Mouse (Mus musculus) lung, embryonic 16.5 days (tissue): ENCODE measurements around the gene Mtcl1. TPM values are rescaled to one million over a fixed set of nuclear protein-coding genes. Genes with fewer than 3 reads are reported as not detected.

Experiments
- ATAC-seq: fragments of 200-750 bp; cut with Nextera tagmentation; 2 replicates; pipeline ENCODE4 v1.8.0; 2017; ENCODE audit warnings: low read depth, mild to moderate bottlenecking, moderate library complexity
- H3K27ac ChIP-seq: fragments of 300-500 bp; sonication (generic); 2 replicates; pipeline ENCODE4 v1.5.1; 2014; ENCODE audit warnings: mild to moderate bottlenecking, control low read depth, low read length
- H3K27me3 ChIP-seq: fragments of 300-500 bp; sonication (generic); 2 replicates; pipeline ENCODE4 v1.6.1; 2014; ENCODE audit warnings: low read depth, low read length, mixed read lengths; ENCODE audit not compliant: control insufficient read depth, insufficient read depth
- H3K36me3 ChIP-seq: fragments of 300-500 bp; sonication (generic); 2 replicates; pipeline ENCODE4 v1.6.1; 2014; ENCODE audit warnings: low read length; ENCODE audit not compliant: control insufficient read depth, insufficient read depth
- H3K4me1 ChIP-seq: fragments of 300-500 bp; sonication (generic); replicated peaks from 2 replicates; pipeline ENCODE4 v1.6.1; 2014; ENCODE audit warnings: low read length, mixed read lengths; ENCODE audit not compliant: control insufficient read depth, insufficient read depth
- H3K4me2 ChIP-seq: fragments of 300-500 bp; sonication (generic); 2 replicates; pipeline ENCODE4 v1.6.1; 2014; ENCODE audit warnings: low read depth, low read length, control low read depth
- H3K4me3 ChIP-seq: fragments of 300-500 bp; sonication (generic); 2 replicates; pipeline ENCODE4 v1.5.1; 2014; ENCODE audit warnings: mild to moderate bottlenecking, low read length, control low read depth
- H3K9ac ChIP-seq: fragments of 300-500 bp; sonication (generic); 2 replicates; pipeline ENCODE4 v1.6.1; 2014; ENCODE audit warnings: low read length, control low read depth
- H3K9me3 ChIP-seq: fragments of 300-500 bp; sonication (generic); 2 replicates; pipeline ENCODE4 v1.6.1; 2016; ENCODE audit warnings: low read length; ENCODE audit not compliant: control insufficient read depth
- WGBS: fragments of 180-500 bp; shearing (Covaris S2); extraction: QIAGEN DNeasy Blood & Tissue Kit; methylation state at CpG from one replicate; pipeline ENCODE4 v1.1.7; 2014; 5-methylcytosine and 5-hydroxymethylcytosine counted together
- polyA plus RNA-seq: library from polyadenylated mRNA; unstranded; fragments of >200 nt; fragmentation: Nextera tagmentation; extraction: Ambion mirVana; gene quantifications from 2 replicates; pipeline ENCODE4 v1.2.1, GENCODE M21; 2015

Mtcl1 gene
- polyA plus RNA-seq, 1 experiment from 2014 or later, result 8.9 TPM

GRCm38 (mm10) chr17:66346378-66346777 is 103.2 kb downstream of the Mtcl1 start:
- Histone ChIP-seq H3K9ac (no peak overlapping the region), H3K27me3 (no peaks in the 10 kb centered on the region), H3K4me2 (no peak overlapping the region), H3K36me3 (peaks cover 24% of the 10 kb centered on the region), H3K4me3 (no peak overlapping the region), H3K27ac (no peak overlapping the region), H3K4me1 (peaks cover 20% of the 10 kb centered on the region), H3K9me3 (no peaks in the 10 kb centered on the region)
- no peak for ATAC-seq
- 51% methylated on average over 11 of the region's 11 CpGs for WGBS

- no peak overlapping the region for H3K27ac ChIP-seq
- H3K9ac ChIP-seq, result no peak overlapping the region
- H3K4me3 ChIP-seq, result no peak overlapping the region
- no peak for ATAC-seq
- WGBS, result 86% methylated on average over 15 of the region's 15 CpGs
- no peaks in the 10 kb centered on the region for H3K9me3 ChIP-seq
- H3K36me3 ChIP-seq, result peaks cover 24% of the 10 kb centered on the region
- peaks cover 13% of the 10 kb centered on the region for H3K4me1 ChIP-seq
- H3K27me3 ChIP-seq, result no peaks in the 10 kb centered on the region
- no peak overlapping the region for H3K4me2 ChIP-seq
These were observed 103.9 kb downstream of the Mtcl1 start for GRCm38 (mm10) chr17:66345680-66346079.

- Histone ChIP-seq H3K9me3 (no peaks in the 10 kb centered on the region), H3K4me3 (no peak overlapping the region), H3K36me3 (peaks cover 20% of the 10 kb centered on the region), H3K4me1 (0 out of 2 replicates have a peak, but pooled peaks cover 2% of the 10 kb centered on the region), H3K9ac (no peak overlapping the region), H3K27me3 (no peaks in the 10 kb centered on the region), H3K4me2 (no peak overlapping the region), H3K27ac (no peak overlapping the region)
- no peak for ATAC-seq
- WGBS, result 94% methylated on average over 18 of the region's 18 CpGs
These were observed 106.6 kb downstream of the Mtcl1 start for GRCm38 (mm10) chr17:66342932-66343331.

- H3K4me2 ChIP-seq, result no peak overlapping the region
- peaks cover 17% of the 10 kb centered on the region for H3K36me3 ChIP-seq
- WGBS, result 72% methylated on average over 6 of the region's 6 CpGs
- H3K4me1 ChIP-seq, result 0 out of 2 replicates have a peak, but pooled peaks cover 2% of the 10 kb centered on the region
- H3K4me3 ChIP-seq, result no peak overlapping the region
- no peak overlapping the region for H3K27ac ChIP-seq
- ATAC-seq, result no peak
- no peak overlapping the region for H3K9ac ChIP-seq
- H3K9me3 ChIP-seq, result no peaks in the 10 kb centered on the region
- no peaks in the 10 kb centered on the region for H3K27me3 ChIP-seq
These were observed 107.9 kb downstream of the Mtcl1 start for GRCm38 (mm10) chr17:66341670-66342069.

GRCm38 (mm10) chr17:66340798-66341197 is 108.8 kb downstream of the Mtcl1 start:
- H3K4me2 ChIP-seq, result no peak overlapping the region
- no peak overlapping the region for H3K9ac ChIP-seq
- H3K4me1 ChIP-seq, result no peaks in the 10 kb centered on the region
- no peaks in the 10 kb centered on the region for H3K27me3 ChIP-seq
- WGBS, result 65% methylated on average over 12 of the region's 12 CpGs
- peaks cover 17% of the 10 kb centered on the region for H3K36me3 ChIP-seq
- ATAC-seq, result peak; percentile 32; the same call in 1 of the 2 replicates
- no peak overlapping the region for H3K27ac ChIP-seq
- H3K9me3 ChIP-seq, result no peaks in the 10 kb centered on the region
- H3K4me3 ChIP-seq, result no peak overlapping the region

- H3K27me3 ChIP-seq, result no peaks in the 10 kb centered on the region
- H3K9ac ChIP-seq, result no peak overlapping the region
- H3K4me2 ChIP-seq, result no peak overlapping the region
- H3K4me3 ChIP-seq, result no peak overlapping the region
- H3K4me1 ChIP-seq, result no peaks in the 10 kb centered on the region
- WGBS, result 87% methylated on average over 13 of the region's 13 CpGs
- no peak for ATAC-seq
- H3K27ac ChIP-seq, result no peak overlapping the region
- peaks cover 1% of the 10 kb centered on the region; the same call in 1 of the 2 replicates for H3K36me3 ChIP-seq
- no peaks in the 10 kb centered on the region for H3K9me3 ChIP-seq
These were observed 111.6 kb downstream of the Mtcl1 start for GRCm38 (mm10) chr17:66337929-66338328.

- Histone ChIP-seq H3K9me3 (no peaks in the 10 kb centered on the region), H3K27ac (no peak overlapping the region), H3K27me3 (no peaks in the 10 kb centered on the region), H3K9ac (no peak overlapping the region), H3K4me3 (no peak overlapping the region), H3K4me2 (no peak overlapping the region), H3K4me1 (no peaks in the 10 kb centered on the region), H3K36me3 (no peaks in the 10 kb centered on the region)
- ATAC-seq, result no peak
- 90% methylated on average over 10 of the region's 10 CpGs for WGBS
These were observed 114.0 kb downstream of the Mtcl1 start for GRCm38 (mm10) chr17:66335568-66335967.

- no peak overlapping the region for H3K4me2 ChIP-seq
- H3K4me1 ChIP-seq, result no peaks in the 10 kb centered on the region
- H3K27me3 ChIP-seq, result no peaks in the 10 kb centered on the region
- no peak overlapping the region for H3K9ac ChIP-seq
- H3K9me3 ChIP-seq, result no peaks in the 10 kb centered on the region
- no peak for ATAC-seq
- no peak overlapping the region for H3K4me3 ChIP-seq
- no peaks in the 10 kb centered on the region for H3K36me3 ChIP-seq
- 62% methylated on average over 4 of the region's 4 CpGs for WGBS
- H3K27ac ChIP-seq, result no peak overlapping the region
These were observed 114.7 kb downstream of the Mtcl1 start for GRCm38 (mm10) chr17:66334894-66335293.

GRCm38 (mm10) chr17:66331207-66331606 is 118.3 kb downstream of the Mtcl1 start:
- H3K4me3 ChIP-seq, result no peak overlapping the region
- WGBS, result 57% methylated on average over 6 of the region's 6 CpGs
- H3K9ac ChIP-seq, result no peak overlapping the region
- no peak for ATAC-seq
- no peaks in the 10 kb centered on the region for H3K9me3 ChIP-seq
- H3K27ac ChIP-seq, result no peak overlapping the region
- no peaks in the 10 kb centered on the region for H3K36me3 ChIP-seq
- H3K4me2 ChIP-seq, result no peak overlapping the region
- no peaks in the 10 kb centered on the region for H3K27me3 ChIP-seq
- no peaks in the 10 kb centered on the region for H3K4me1 ChIP-seq

GRCm38 (mm10) chr17:66326552-66327045 is 123.0 kb downstream of the Mtcl1 start:
- H3K9me3 ChIP-seq, result no peaks in the 10 kb centered on the region
- WGBS, result 82% methylated on average over 5 of the region's 5 CpGs

More at GRCm38 (mm10) chr17:66326552-66327045, 123.0 kb downstream of the Mtcl1 start:
- ATAC-seq, result no peak
- no peak overlapping the region for H3K4me2 ChIP-seq
- no peak overlapping the region for H3K27ac ChIP-seq
- H3K36me3 ChIP-seq, result no peaks in the 10 kb centered on the region
- no peaks in the 10 kb centered on the region for H3K4me1 ChIP-seq
- H3K4me3 ChIP-seq, result no peak overlapping the region
- H3K27me3 ChIP-seq, result no peaks in the 10 kb centered on the region
- no peak overlapping the region for H3K9ac ChIP-seq
